Mouse (Mus musculus): Measurements from ENCODE around the gene Agfg2.

- TF ChIP-seq ZNF384 (IDR thresholded peaks at IDR 0.05; ENCODE audit: low read depth, low read length) (no peak), MAFK (IDR thresholded peaks at IDR 0.05; ENCODE audit: insufficient read depth, low read depth, low read length) (no peak), HCFC1 (IDR thresholded peaks at IDR 0.05; ENCODE audit: borderline replicate concordance, insufficient read depth, low read length) (no peak)
These were observed 27.5 kb downstream of the Agfg2 start for GRCm38 (mm10) chr5:137656977-137657376.

Data from ES-E14 (cell line).